Mouse (Mus musculus) heart, postnatal 0 days (tissue): ENCODE measurements around the gene Slc35e3. TPM values are rescaled to one million over a fixed set of nuclear protein-coding genes. Genes with fewer than 3 reads are reported as not detected.

ENCODE experiments used
- ATAC-seq: fragments of 200-750 bp; cut with Nextera tagmentation; 2 replicates; pipeline ENCODE4 v1.8.0; 2017; ENCODE audit warnings: low read depth, moderate number of reproducible peaks, moderate library complexity; ENCODE audit not compliant: insufficient read depth
- DNase-seq: peaks from one replicate; pipeline ENCODE4 v3.0.0-alpha.2; 2016; ENCODE audit warnings: low spot score
- H3K27ac ChIP-seq: fragments of 300-500 bp; sonication (generic); 2 replicates; pipeline ENCODE4 v1.5.1; 2014; ENCODE audit warnings: low read depth, mild to moderate bottlenecking
- H3K27me3 ChIP-seq: fragments of 300-500 bp; sonication (generic); 2 replicates; pipeline ENCODE4 v1.6.1; 2014; ENCODE audit warnings: low read length, mixed read lengths; ENCODE audit not compliant: control insufficient read depth, insufficient read depth
- H3K36me3 ChIP-seq: fragments of 300-500 bp; sonication (generic); replicated peaks from 2 replicates; pipeline ENCODE4 v1.6.1; 2014; ENCODE audit warnings: low read length, mixed read lengths; ENCODE audit not compliant: control insufficient read depth, insufficient read depth
- H3K4me1 ChIP-seq: fragments of 300-500 bp; sonication (generic); 2 replicates; pipeline ENCODE4 v1.6.1; 2014; ENCODE audit warnings: antibody characterized with exemption; ENCODE audit not compliant: control insufficient read depth, insufficient read depth
- H3K4me2 ChIP-seq: fragments of 300-500 bp; sonication (generic); 2 replicates; pipeline ENCODE4 v1.6.1; 2014; ENCODE audit warnings: low read depth, mild to moderate bottlenecking, low read length, moderate library complexity
- H3K4me3 ChIP-seq: fragments of 300-500 bp; sonication (generic); 2 replicates; pipeline ENCODE4 v1.5.1; 2014; ENCODE audit warnings: low read depth, low read length
- H3K9ac ChIP-seq: fragments of 300-500 bp; sonication (generic); replicated peaks from 2 replicates; pipeline ENCODE4 v1.6.1; 2014; ENCODE audit warnings: low read depth, low read length, mixed read lengths
- H3K9me3 ChIP-seq: fragments of 300-500 bp; sonication (generic); replicated peaks from 2 replicates; pipeline ENCODE4 v1.6.1; 2016; ENCODE audit warnings: low read length; ENCODE audit not compliant: control insufficient read depth
- CTCF ChIP-seq: IDR thresholded peaks from 2 replicates; pipeline ENCODE4 v1.5.1; 2016; ENCODE audit warnings: antibody characterized with exemption, control low read depth, low read depth
- EP300 ChIP-seq: IDR thresholded peaks from 2 replicates; pipeline ENCODE4 v1.6.1; 2016; ENCODE audit warnings: antibody characterized with exemption, low read depth
- WGBS: fragments of 180-500 bp; shearing (Covaris S2); extraction: QIAGEN DNeasy Blood & Tissue Kit; methylation state at CpG from one replicate; pipeline ENCODE4 v1.1.7; 2014; 5-methylcytosine and 5-hydroxymethylcytosine counted together
- polyA plus RNA-seq: library from polyadenylated mRNA; unstranded; fragments of >200 nt; fragmentation: Nextera tagmentation; extraction: Ambion mirVana; gene quantifications from 2 replicates; pipeline ENCODE4 v1.2.1, GENCODE M21; 2015
- total RNA-seq: library from RNA; depleted of rRNA; stranded (reverse); fragments of >200 nt; gene quantifications from 2 replicates; pipeline ENCODE4 v1.2.3, GENCODE M21; 2014; ENCODE audit warnings: low replicate concordance

Slc35e3 gene
- total and polyA plus RNA-seq, 2 experiments from 2014 or later: 4.2 to 6.8 TPM

GRCm38 (mm10) chr10:117695027-117695426, 51.1 kb downstream of the Slc35e3 start:
- Histone ChIP-seq H3K9ac (no peak overlapping the region), H3K27ac (no peak overlapping the region), H3K4me3 (no peak overlapping the region), H3K27me3 (no peaks in the 10 kb centered on the region), H3K36me3 (peaks cover 93% of the 10 kb centered on the region), H3K9me3 (no peaks in the 10 kb centered on the region), H3K4me1 (no peaks in the 10 kb centered on the region), H3K4me2 (no peak overlapping the region)
- WGBS: 94% methylated on average over 4 of the region's 4 CpGs
- ATAC-seq: no peak
- no peak for DNase-seq
- TF ChIP-seq EP300: no peak
- no peak for TF ChIP-seq CTCF

GRCm38 (mm10) chr10:117694255-117694953, 51.8 kb downstream of the Slc35e3 start:
- 88% methylated on average over 6 of the region's 6 CpGs for WGBS
- Histone ChIP-seq H3K27me3 (no peaks in the 10 kb centered on the region), H3K4me3 (no peak overlapping the region), H3K9me3 (no peaks in the 10 kb centered on the region), H3K9ac (no peak overlapping the region), H3K36me3 (peaks cover 93% of the 10 kb centered on the region), H3K27ac (no peak overlapping the region), H3K4me2 (no peak overlapping the region), H3K4me1 (no peaks in the 10 kb centered on the region)
- DNase-seq (no peak), ATAC-seq (no peak)
- TF ChIP-seq EP300 (no peak), CTCF (no peak)

- DNase-seq: no peak
- ATAC-seq: no peak
- Histone ChIP-seq H3K9ac (no peak overlapping the region), H3K9me3 (no peaks in the 10 kb centered on the region), H3K27ac (no peak overlapping the region), H3K4me3 (no peak overlapping the region), H3K36me3 (peaks cover 90% of the 10 kb centered on the region), H3K4me1 (no peaks in the 10 kb centered on the region), H3K27me3 (no peaks in the 10 kb centered on the region), H3K4me2 (no peak overlapping the region)
- TF ChIP-seq CTCF: no peak
- TF ChIP-seq EP300: no peak
- WGBS: 84% methylated on average over 5 of the region's 5 CpGs
These were observed 53.2 kb downstream of the Slc35e3 start for GRCm38 (mm10) chr10:117692953-117693352.

- no peak for TF ChIP-seq CTCF
- no peak for TF ChIP-seq EP300
- H3K4me2 ChIP-seq: no peak overlapping the region
- H3K9me3 ChIP-seq: no peaks in the 10 kb centered on the region
- DNase-seq: no peak
- H3K4me3 ChIP-seq: no peak overlapping the region
- no peak for ATAC-seq
- H3K4me1 ChIP-seq: no peaks in the 10 kb centered on the region
- H3K27me3 ChIP-seq: no peaks in the 10 kb centered on the region
- H3K27ac ChIP-seq: no peak overlapping the region
- no peak overlapping the region for H3K9ac ChIP-seq
- H3K36me3 ChIP-seq: peaks cover 82% of the 10 kb centered on the region
These were observed 54.0 kb downstream of the Slc35e3 start for GRCm38 (mm10) chr10:117692173-117692572.

- Histone ChIP-seq H3K4me1 (no peaks in the 10 kb centered on the region), H3K9me3 (no peaks in the 10 kb centered on the region), H3K27me3 (no peaks in the 10 kb centered on the region), H3K27ac (no peak overlapping the region), H3K4me3 (no peak overlapping the region), H3K4me2 (no peak overlapping the region), H3K9ac (no peak overlapping the region), H3K36me3 (peaks cover 75% of the 10 kb centered on the region)
- TF ChIP-seq EP300: no peak
- TF ChIP-seq CTCF: no peak
- 93% methylated on average over 10 of the region's 10 CpGs for WGBS
- DNase-seq (no peak), ATAC-seq (no peak)
These were observed 54.7 kb downstream of the Slc35e3 start for GRCm38 (mm10) chr10:117691389-117691968.

GRCm38 (mm10) chr10:117690770-117691296, 55.3 kb downstream of the Slc35e3 start:
- Histone ChIP-seq H3K4me3 (no peak overlapping the region), H3K27me3 (no peaks in the 10 kb centered on the region), H3K4me2 (no peak overlapping the region), H3K27ac (no peak overlapping the region), H3K9me3 (no peaks in the 10 kb centered on the region), H3K36me3 (peaks cover 69% of the 10 kb centered on the region), H3K4me1 (no peaks in the 10 kb centered on the region), H3K9ac (no peak overlapping the region)
- WGBS: 89% methylated on average over 3 of the region's 3 CpGs
- DNase-seq (no peak), ATAC-seq (no peak)
- no peak for TF ChIP-seq CTCF
- no peak for TF ChIP-seq EP300
